Mouse (Mus musculus) neural tube, embryonic 12.5 days (tissue): ENCODE data around the gene Hist1h4f. TPM values are rescaled to one million over a fixed set of nuclear protein-coding genes. Genes with fewer than 3 reads are reported as not detected.
"Not testable (repeated sequence)": the region's sequence is repeated elsewhere in the genome, so short reads cannot be mapped to it uniquely, and the experiment has no call there.

Experiments
- ATAC-seq: fragments of 200-750 bp; cut with Nextera tagmentation; 2 replicates; pipeline ENCODE4 v1.8.0; 2017; ENCODE audit warnings: low read depth, mild to moderate bottlenecking, moderate TSS enrichment, moderate library complexity; ENCODE audit not compliant: low FRiP score
- H3K27ac ChIP-seq: fragments of 300-500 bp; sonication (generic); 2 replicates; pipeline ENCODE4 v1.5.1; 2016
- H3K27me3 ChIP-seq: fragments of 300-500 bp; sonication (generic); replicated peaks from 2 replicates; pipeline ENCODE4 v1.6.1; 2016; ENCODE audit warnings: mild to moderate bottlenecking
- H3K36me3 ChIP-seq: fragments of 300-500 bp; sonication (generic); 2 replicates; pipeline ENCODE4 v1.6.1; 2016; ENCODE audit warnings: mild to moderate bottlenecking
- H3K4me1 ChIP-seq: fragments of 300-500 bp; sonication (generic); 2 replicates; pipeline ENCODE4 v1.6.1; 2016
- H3K4me2 ChIP-seq: fragments of 300-500 bp; sonication (generic); replicated peaks from 2 replicates; pipeline ENCODE4 v1.6.1; 2016; ENCODE audit warnings: mild to moderate bottlenecking
- H3K4me3 ChIP-seq: fragments of 300-500 bp; sonication (generic); 2 replicates; pipeline ENCODE4 v1.5.1; 2016
- H3K9ac ChIP-seq: fragments of 300-500 bp; sonication (generic); 2 replicates; pipeline ENCODE4 v1.6.1; 2016; ENCODE audit warnings: mild to moderate bottlenecking
- H3K9me3 ChIP-seq: fragments of 300-500 bp; sonication (generic); 2 replicates; pipeline ENCODE4 v1.6.1; 2016; ENCODE audit warnings: mild to moderate bottlenecking
- WGBS: fragments of 180-500 bp; shearing (Covaris S2); methylation state at CpG from one replicate; pipeline ENCODE4 v1.1.7; 2016; 5-methylcytosine and 5-hydroxymethylcytosine counted together
- polyA plus RNA-seq: library from polyadenylated mRNA; unstranded; fragments of >200 nt; fragmentation: Nextera tagmentation; extraction: Ambion mirVana; gene quantifications from 2 replicates; pipeline ENCODE4 v1.2.1, GENCODE M21; 2016

Hist1h4f gene
- polyA plus RNA-seq, 1 experiment from 2014 or later = 0.79 TPM

- not testable (repeated sequence) for H3K36me3 ChIP-seq, H3K27ac ChIP-seq, H3K9me3 ChIP-seq, H3K27me3 ChIP-seq
- WGBS = 1% methylated on average over 11 of the region's 39 CpGs
- ATAC-seq = peak; percentile 5
- H3K4me2 ChIP-seq = peak overlapping the region; percentile 72
- peak overlapping the region; percentile 45; the same call in 1 of the 2 replicates for H3K9ac ChIP-seq
- peaks cover 28% of the 10 kb centered on the region for H3K4me1 ChIP-seq
- peak overlapping the region; percentile 25; the same call in 1 of the 2 replicates for H3K4me3 ChIP-seq
Observed at GRCm38 (mm10) chr13:23574546-23575170, 23.2 kb upstream of the Hist1h4f start.

GRCm38 (mm10) chr13:23573898-23574524 lies 22.6 kb upstream of the Hist1h4f start, which contains the start of the genes Hist1h2bf and Hist1h2ad:
TSS of gene Hist1h2bf (minus strand) at chr13:23574196.
TSS of gene Hist1h2ad (plus strand) at chr13:23574381.
- H3K9me3 ChIP-seq, H3K27me3 ChIP-seq, H3K36me3 ChIP-seq: not testable (repeated sequence)
- WGBS = under 1% methylated on average over 42 of the region's 42 CpGs
- H3K4me1 ChIP-seq = peaks cover 28% of the 10 kb centered on the region
- H3K9ac ChIP-seq = peak within 1 kb of the TSS; percentile 47
- H3K4me2 ChIP-seq = peak within 1 kb of the TSS; percentile 72
- peak; percentile 90 for ATAC-seq
- peak within 1 kb of the TSS; percentile 25 for H3K4me3 ChIP-seq
- peak within 1 kb of the TSS; percentile 62 for H3K27ac ChIP-seq

GRCm38 (mm10) chr13:23573034-23573897 lies 21.8 kb upstream of the Hist1h4f start:
- H3K27me3 ChIP-seq, H3K36me3 ChIP-seq, H3K9me3 ChIP-seq, ATAC-seq: not testable (repeated sequence)
- Histone ChIP-seq H3K4me1 (peaks cover 28% of the 10 kb centered on the region), H3K4me2 (peak overlapping the region; percentile 72), H3K27ac (peak overlapping the region; percentile 62), H3K9ac (peak overlapping the region; percentile 47), H3K4me3 (peak overlapping the region; percentile 25)
- 13% methylated on average over 20 of the region's 20 CpGs for WGBS

GRCm38 (mm10) chr13:23572218-23573033 lies 21.0 kb upstream of the Hist1h4f start:
- Histone ChIP-seq H3K4me3 (peak overlapping the region; percentile 43), H3K27me3 (no peaks in the 10 kb centered on the region), H3K27ac (peak overlapping the region; percentile 86; the same call in 1 of the 2 replicates), H3K36me3 (no peaks in the 10 kb centered on the region), H3K9ac (peak overlapping the region; percentile 61), H3K4me1 (peaks cover 28% of the 10 kb centered on the region), H3K4me2 (peak overlapping the region; percentile 72), H3K9me3 (no peaks in the 10 kb centered on the region)
- no peak for ATAC-seq
- 53% methylated on average over 2 of the region's 2 CpGs for WGBS

GRCm38 (mm10) chr13:23571504-23572217 lies 20.2 kb upstream of the Hist1h4f start:
- ATAC-seq = not testable (repeated sequence)
- H3K4me2 ChIP-seq = peak overlapping the region; percentile 72

GRCm38 (mm10) chr13:23571022-23571503 lies 19.6 kb upstream of the Hist1h4f start, which contains the start of the genes Hist1h2ae and Hist1h2bg:
TSS of gene Hist1h2ae (minus strand) at chr13:23571220.
TSS of gene Hist1h2bg (plus strand) at chr13:23571396.
- peak; percentile 88 for ATAC-seq
- Histone ChIP-seq H3K27ac (peak within 1 kb of the TSS; percentile 86), H3K9ac (peak within 1 kb of the TSS; percentile 61), H3K9me3 (no peaks in the 10 kb centered on the region), H3K36me3 (no peaks in the 10 kb centered on the region), H3K4me1 (peaks cover 18% of the 10 kb centered on the region), H3K4me2 (peak within 1 kb of the TSS; percentile 72), H3K27me3 (no peaks in the 10 kb centered on the region), H3K4me3 (peak within 1 kb of the TSS; percentile 43)
- 0% methylated on average over 18 of the region's 18 CpGs for WGBS

More at GRCm38 (mm10) chr13:23571504-23572217, 20.2 kb upstream of the Hist1h4f start:
- Histone ChIP-seq H3K27ac (peak overlapping the region; percentile 86), H3K4me1 (peaks cover 22% of the 10 kb centered on the region), H3K4me3 (peak overlapping the region; percentile 43), H3K9ac (peak overlapping the region; percentile 61)
- H3K9me3 ChIP-seq, H3K36me3 ChIP-seq, H3K27me3 ChIP-seq: not testable (repeated sequence)
- WGBS = under 1% methylated on average over 16 of the region's 34 CpGs

- Histone ChIP-seq H3K27ac (peak overlapping the region; percentile 85), H3K4me2 (peak overlapping the region; percentile 72), H3K4me3 (peak overlapping the region; percentile 34), H3K4me1 (peaks cover 18% of the 10 kb centered on the region), H3K9ac (peak overlapping the region; percentile 40; the same call in 1 of the 2 replicates)
- not testable (repeated sequence) for H3K9me3 ChIP-seq, H3K36me3 ChIP-seq, H3K27me3 ChIP-seq
- WGBS = 2% methylated on average over 29 of the region's 41 CpGs
- ATAC-seq = peak; percentile 18
Observed at GRCm38 (mm10) chr13:23570261-23571021, 19.0 kb upstream of the Hist1h4f start.

- H3K9me3 ChIP-seq = no peaks in the 10 kb centered on the region
- no peaks in the 10 kb centered on the region for H3K36me3 ChIP-seq
- H3K27me3 ChIP-seq = no peaks in the 10 kb centered on the region
- no peaks in the 10 kb centered on the region for H3K4me1 ChIP-seq
- no peak overlapping the region for H3K27ac ChIP-seq
- H3K4me3 ChIP-seq = no peak overlapping the region
- no peak overlapping the region for H3K4me2 ChIP-seq
- WGBS = 92% methylated on average over 2 of the region's 2 CpGs
- H3K9ac ChIP-seq = no peak overlapping the region
- ATAC-seq = no peak
Observed at GRCm38 (mm10) chr13:23564482-23564881, 13.0 kb upstream of the Hist1h4f start.

GRCm38 (mm10) chr13:23562699-23563462 lies 11.4 kb upstream of the Hist1h4f start:
- H3K9ac ChIP-seq = peak overlapping the region; percentile 50

More at GRCm38 (mm10) chr13:23562699-23563462, 11.4 kb upstream of the Hist1h4f start:
- Histone ChIP-seq H3K9me3 (no peaks in the 10 kb centered on the region), H3K27me3 (no peaks in the 10 kb centered on the region), H3K27ac (peak overlapping the region; percentile 92), H3K4me2 (peak overlapping the region; percentile 67), H3K36me3 (no peaks in the 10 kb centered on the region), H3K4me3 (peak overlapping the region; percentile 41), H3K4me1 (no peaks in the 10 kb centered on the region)
- 4% methylated on average over 18 of the region's 18 CpGs for whole genome bisulfite sequencing
- peak; percentile 65 for ATAC-seq
